Mouse (Mus musculus) central nervous system, embryonic 14 days (tissue): ENCODE measurements around the gene Gm20807. TPM values are rescaled to one million over a fixed set of nuclear protein-coding genes. Genes with fewer than 3 reads are reported as not detected.

ENCODE experiments used
- polyA plus RNA-seq: library from polyadenylated mRNA; depleted of rRNA; stranded (reverse); fragments of >200 nt; gene quantifications from 2 replicates; pipeline ENCODE4 v1.2.3, GENCODE M21; 2012; rRNA removed

The Gm20807 gene
- not detected in 2 replicates for polyA plus RNA-seq

DNA sequence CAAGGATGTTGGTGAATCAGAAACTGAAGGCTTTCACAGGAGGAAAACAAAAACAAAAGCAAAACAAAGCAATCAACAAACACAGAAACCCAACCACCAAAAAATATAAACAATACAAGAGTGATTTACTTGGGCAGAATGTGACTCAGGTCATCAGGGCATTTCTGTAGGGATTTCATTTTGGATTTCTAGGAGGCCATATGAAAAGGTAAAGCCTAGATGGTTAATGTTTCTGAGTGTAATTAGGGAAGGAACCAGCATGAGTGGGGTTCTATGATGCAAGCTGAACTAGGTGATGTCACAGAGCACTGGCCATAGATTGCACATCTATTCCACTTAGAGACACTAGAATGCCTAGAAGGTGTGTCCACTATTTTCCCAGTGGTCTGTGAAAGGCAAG lies at the start of gene Gm20807:
TSS of gene Gm20807 (plus strand) at position 301 of the 400 bp plus-strand sequence.

Other genes starting within 250 kb of the Gm20807 start
- gene Gm21891, start 90.6 kb downstream of the Gm20807 start, polyA plus RNA-seq: not detected in 2 replicates
- gene Gm21425, start 119.1 kb downstream of the Gm20807 start, polyA plus RNA-seq: not detected in 2 replicates
- gene Gm21828, start 181.0 kb downstream of the Gm20807 start, polyA plus RNA-seq: not detected in 2 replicates
- gene Gm21440, start 209.5 kb downstream of the Gm20807 start, polyA plus RNA-seq: not detected in 2 replicates
- gene Gm21454, start 209.6 kb downstream of the Gm20807 start, polyA plus RNA-seq: not detected in 2 replicates